Mouse (Mus musculus) MN1 (cell line): ENCODE results near the gene Liph.
A peak's percentile ranks its signal among the peaks of the same experiment; 100 is the strongest.
"Not testable (repeated sequence)": the region's sequence is repeated elsewhere in the genome, so short reads cannot be mapped to it uniquely, and the experiment has no call there.

Experiments
- DNase-seq: peaks from one replicate; pipeline ENCODE4 v3.0.0-alpha.2; 2016; ENCODE audit warnings: low spot score

The Liph gene

GRCm38 (mm10) chr16:21976203-21976602, 19.3 kb downstream of the Liph start:
- peak; percentile 45 for DNase-seq

GRCm38 (mm10) chr16:21971446-21971845, 24.0 kb downstream of the Liph start:
- DNase-seq, result no peak

- no peak for DNase-seq
Measured at GRCm38 (mm10) chr16:21970536-21970935, 24.9 kb downstream of the Liph start.

- DNase-seq, result no peak
Measured at GRCm38 (mm10) chr16:21969874-21970273, 25.6 kb downstream of the Liph start.

- DNase-seq, result no peak
Measured at GRCm38 (mm10) chr16:21965576-21965975, 29.9 kb downstream of the Liph start.

- DNase-seq, result no peak
Measured at GRCm38 (mm10) chr16:21955591-21955990, 39.9 kb downstream of the Liph start.

GRCm38 (mm10) chr16:21946761-21947715, 48.4 kb downstream of the Liph start, which contains the start of gene Tmem41a:
TSS of gene Tmem41a (minus strand) at chr16:21947552.
- peak; percentile 86 for DNase-seq

GRCm38 (mm10) chr16:21928471-21928870, 67.0 kb downstream of the Liph start:
- DNase-seq, result no peak

- no peak for DNase-seq
Measured at GRCm38 (mm10) chr16:21916681-21917080, 78.8 kb downstream of the Liph start.

GRCm38 (mm10) chr16:21913347-21913746, 82.1 kb downstream of the Liph start:
- no peak for DNase-seq

- not testable (repeated sequence) for DNase-seq
Measured at GRCm38 (mm10) chr16:21908906-21909305, 86.6 kb downstream of the Liph start.

- DNase-seq, result no peak
Measured at GRCm38 (mm10) chr16:21906902-21907301, 88.6 kb downstream of the Liph start.

- no peak for DNase-seq
Measured at GRCm38 (mm10) chr16:21905996-21906395, 89.5 kb downstream of the Liph start.

- DNase-seq, result no peak
Measured at GRCm38 (mm10) chr16:21904636-21905035, 90.8 kb downstream of the Liph start.
